Mouse (Mus musculus) embryo, embryonic 11.5 days (tissue): ENCODE measurements at regions not wholly inside any gene's neighbourhood (a gene's known extent, or its start where the extent isn't known, plus 50 kb on each side); places are given as distances from the start of the nearest gene placed in this dataset.
A peak's percentile ranks its signal among the peaks of the same experiment; 100 is the strongest.

Source experiments
- DNase-seq: peaks from one replicate; pipeline ENCODE4 v3.0.0-alpha.2; 2012; ENCODE audit warnings: low read depth, low spot score

DNA sequence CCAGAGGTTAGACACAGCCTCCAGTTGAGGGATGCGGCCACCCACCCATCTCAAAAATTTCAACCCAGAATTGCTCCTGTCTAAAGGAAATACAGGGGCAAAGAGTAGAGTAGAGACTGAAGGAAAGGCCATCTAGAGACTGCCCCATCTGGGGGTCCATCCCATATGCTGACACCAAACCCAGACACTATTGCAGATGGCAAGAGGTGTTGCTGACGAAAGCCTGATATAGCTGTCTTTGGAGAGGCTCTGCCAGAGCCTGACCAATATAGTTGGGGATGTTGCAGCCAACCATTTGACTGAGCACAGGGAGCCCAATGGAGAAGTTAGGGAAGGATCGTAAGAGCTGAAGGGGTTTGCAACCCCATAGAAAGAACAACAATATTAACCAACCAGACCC lies 141.6 kb upstream of the Reg3b start:
- DNase-seq: no peak

DNA sequence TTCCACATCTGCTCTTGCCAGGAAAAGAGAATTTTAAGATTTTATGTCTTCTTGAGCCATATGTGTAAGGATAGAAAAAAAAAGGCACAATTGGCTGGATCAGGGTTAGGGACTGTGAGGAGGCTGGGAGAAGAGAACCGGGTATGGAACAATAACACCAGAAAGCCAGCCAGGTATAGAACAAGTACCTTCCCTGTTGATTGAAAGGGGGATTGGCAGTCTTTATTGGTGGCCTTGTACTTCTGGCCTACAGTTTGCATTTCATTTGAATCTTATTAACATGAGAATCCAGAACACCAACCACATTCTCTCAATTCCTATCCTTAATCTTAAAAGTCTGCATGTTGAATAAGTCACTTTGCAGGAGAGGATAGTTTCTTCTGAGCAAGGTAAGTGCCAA lies 126.1 kb upstream of the Reg3b start:
- DNase-seq: no peak

GRCm38 (mm10) chr6:78245010-78245409 lies 125.4 kb upstream of the Reg3b start:
- DNase-seq: no peak

DNA sequence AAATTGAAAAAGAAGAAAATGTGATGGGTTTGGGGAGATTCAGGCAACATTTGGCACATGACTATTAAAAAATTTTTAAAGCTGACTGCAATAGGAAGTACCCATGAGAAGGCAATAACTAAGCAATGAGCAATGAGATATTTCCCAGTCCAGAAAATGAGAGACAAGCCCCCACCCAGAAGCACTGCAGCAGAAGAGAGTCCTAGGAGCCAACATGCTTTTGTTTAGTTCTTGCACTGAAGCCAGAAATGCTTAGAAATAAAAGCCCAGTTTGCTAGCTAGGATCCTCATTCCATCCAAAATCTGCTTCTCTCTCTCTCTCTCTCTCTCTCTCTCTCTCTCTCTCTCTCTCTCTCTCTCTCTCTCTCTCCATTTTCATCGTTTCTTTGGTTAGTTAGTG lies 120.4 kb upstream of the Reg3b start:
- no peak for DNase-seq

- DNase-seq: peak; percentile 26
Measured at GRCm38 (mm10) chr6:78250541-78250940, 119.9 kb upstream of the Reg3b start.

DNA sequence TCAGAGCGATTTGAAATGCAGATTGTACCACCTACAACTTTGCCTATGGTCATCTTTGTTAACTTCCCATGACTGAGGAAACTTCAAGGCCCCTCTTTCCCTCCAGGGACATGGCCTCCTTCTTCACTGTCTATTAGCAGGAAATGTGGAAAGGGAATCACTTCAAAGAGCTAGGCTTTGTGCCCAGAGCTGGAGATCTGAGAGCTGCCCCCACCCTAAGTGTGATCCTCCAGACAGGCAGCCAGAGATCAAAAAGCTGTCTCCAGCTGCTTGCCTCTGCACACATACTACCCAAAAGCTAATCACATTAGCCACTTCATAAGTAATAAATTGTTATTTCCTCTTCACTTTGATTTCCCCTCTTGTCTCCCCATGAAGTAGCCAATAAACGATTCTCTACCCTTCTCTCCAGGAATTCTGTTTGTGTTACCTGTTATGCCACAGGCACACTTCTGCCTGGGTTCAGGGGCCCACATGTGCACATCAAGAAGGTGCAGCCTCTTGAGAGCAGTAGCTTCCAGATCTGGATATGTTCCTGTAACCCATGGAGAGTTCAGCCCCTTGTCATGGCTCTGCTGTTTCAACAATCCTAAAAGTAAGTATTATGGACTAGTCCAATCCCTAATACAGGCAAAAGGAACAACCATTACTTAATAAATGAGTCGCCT lies 98.4 kb upstream of the Reg3b start:
- no peak for DNase-seq

- no peak for DNase-seq
Measured at GRCm38 (mm10) chr6:78277993-78278715, 92.3 kb upstream of the Reg3b start.

DNA sequence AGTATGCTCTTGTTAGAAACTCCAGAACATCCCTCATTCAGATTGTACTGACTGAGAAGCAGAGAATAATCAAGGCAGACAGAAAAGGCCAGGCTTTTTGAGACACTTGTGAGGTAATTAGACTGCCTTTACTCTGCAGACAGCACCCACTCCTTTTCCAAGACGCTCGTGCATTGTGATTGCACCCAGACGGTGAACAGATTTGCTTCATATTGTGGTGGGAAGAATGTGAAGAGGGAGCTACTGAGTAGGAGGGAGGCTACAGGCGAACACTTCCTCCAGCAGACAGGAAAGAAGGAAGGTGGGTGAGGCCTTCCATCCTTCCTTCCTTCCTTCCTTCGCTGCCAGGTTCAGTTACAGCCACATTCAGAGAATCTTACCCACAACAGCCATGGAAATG lies 89.9 kb upstream of the Reg3b start:
- DNase-seq: no peak

DNA sequence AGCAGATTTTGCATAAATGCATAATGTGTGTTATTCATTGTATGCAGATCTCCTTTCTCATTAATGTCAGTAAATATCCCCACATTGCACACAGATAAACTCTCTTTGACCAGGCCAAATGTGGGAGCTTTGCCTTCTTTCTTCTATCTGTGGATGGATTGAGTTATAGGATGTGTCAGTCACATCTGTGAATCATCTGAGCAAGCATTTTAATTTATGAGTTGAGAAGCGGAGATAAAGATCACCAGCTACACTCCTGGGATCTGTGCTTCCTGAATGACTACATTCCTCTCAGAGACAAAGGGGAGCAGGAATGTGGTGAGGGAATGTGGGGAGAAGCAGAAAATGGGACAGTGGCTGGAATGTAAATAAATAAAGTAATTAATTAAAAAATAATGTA lies 75.8 kb upstream of the Reg3b start:
- no peak for DNase-seq

GRCm38 (mm10) chr6:78303187-78303740 lies 67.2 kb upstream of the Reg3b start:
- no peak for DNase-seq
